Mouse (Mus musculus): ENCODE results near the gene Cpped1.

- no peak for TF ChIP-seq POLR2A (IDR thresholded peaks at IDR 0.05; ENCODE audit: control insufficient read depth, extremely low read depth, insufficient read depth, low read length, poor library complexity)
- TF ChIP-seq CTCF (IDR thresholded peaks at IDR 0.05; ENCODE audit: borderline replicate concordance, control insufficient read depth, extremely low read depth, insufficient read depth, low read length, poor library complexity): no peak
Measured at GRCm38 (mm10) chr16:11824833-11825232, 84.4 kb downstream of the Cpped1 start.
